Mouse (Mus musculus) ES-Bruce4 (cell line): ENCODE results near the gene Tuba1a.

ENCODE experiments used
- EP300 ChIP-seq: IDR thresholded peaks from 2 replicates; pipeline ENCODE4 v1.6.1; 2011; ENCODE audit warnings: low read depth, low read length; ENCODE audit not compliant: insufficient read depth
- POLR2A ChIP-seq: IDR thresholded peaks from one replicate; pipeline ENCODE4 v1.8.1; 2011; ENCODE audit warnings: low read length; ENCODE audit not compliant: insufficient read depth

DNA sequence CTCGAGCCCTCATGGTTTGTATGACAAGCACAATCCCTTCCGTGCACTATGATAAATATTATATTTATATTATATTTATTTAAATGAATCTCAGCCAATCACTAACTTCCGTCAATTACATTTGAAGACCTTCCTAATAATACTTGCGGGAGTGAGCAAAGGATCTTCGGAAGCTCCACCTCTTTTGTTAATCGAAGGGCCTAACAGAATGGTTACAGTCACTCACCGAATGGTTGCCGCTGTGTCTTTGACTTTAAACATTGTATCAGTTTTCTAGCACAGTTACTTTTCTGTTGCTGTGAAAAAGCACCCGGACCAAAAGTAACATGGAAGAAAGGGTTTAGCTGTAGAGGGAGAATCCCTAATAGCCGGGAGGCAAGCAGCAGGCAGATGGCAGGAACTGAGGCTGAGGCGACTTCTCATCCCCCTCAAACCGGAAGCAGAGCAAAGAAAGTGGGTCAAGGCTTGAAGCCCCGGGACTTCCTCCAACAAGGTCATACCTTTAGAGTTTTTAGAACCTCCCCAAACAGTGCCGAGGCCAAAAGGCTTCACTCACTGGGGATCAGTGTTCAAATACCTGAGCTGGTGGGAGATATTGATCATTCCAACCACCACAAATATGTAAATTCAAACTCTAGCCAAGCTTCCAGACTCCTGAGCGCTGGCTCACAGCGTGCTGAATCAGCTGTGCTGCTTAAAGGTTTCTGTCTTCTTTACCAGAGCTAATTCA lies 16.0 kb upstream of the Tuba1a start:
- no peak for TF ChIP-seq POLR2A
- peak; percentile 78 for TF ChIP-seq EP300
